Mouse (Mus musculus) layer of hippocampus, adult 2 months (tissue): ENCODE data around the gene Gm364. TPM values are rescaled to one million over a fixed set of nuclear protein-coding genes. Genes with fewer than 3 reads are reported as not detected.

ENCODE experiments used
- DNase-seq, 2 experiments: peaks; one replicate each; pipeline ENCODE4 v3.0.0; 2022; ENCODE audit warnings: low spot score in 2 of 2
- H3K27ac ChIP-seq: fragments of 200-600 bp; 2 replicates; pipeline ENCODE4 v1.8.1; 2022
- H3K4me3 ChIP-seq: fragments of 200-600 bp; 2 replicates; pipeline ENCODE4 v1.8.1; 2022; ENCODE audit warnings: mild to moderate bottlenecking
- CTCF ChIP-seq: fragments of 200-600 bp; conservative IDR thresholded peaks from 2 replicates; pipeline ENCODE4 v1.8.1; 2022; ENCODE audit warnings: antibody characterized with exemption, mild to moderate bottlenecking, moderate library complexity
- total RNA-seq, 2 experiments: library from RNA; stranded (reverse); gene quantifications; 2 replicates each; pipeline ENCODE4 v1.2.3; 2021

Gm364 gene
- total RNA-seq, 2 experiments from 2014 or later, result not detected

- no peak overlapping the region for H3K27ac ChIP-seq
- peak; percentile 83 for TF ChIP-seq CTCF
- no peak overlapping the region for H3K4me3 ChIP-seq
- peak; percentile 2 to 10 for DNase-seq
Observed at GRCm38 (mm10) chrX:57431610-57432009, 22.7 kb downstream of the Gm364 start.

- no peak overlapping the region for H3K4me3 ChIP-seq
- no peak overlapping the region for H3K27ac ChIP-seq
- no peak for TF ChIP-seq CTCF
- DNase-seq, result no peak
Observed at GRCm38 (mm10) chrX:57433897-57434296, 24.9 kb downstream of the Gm364 start.

- no peak for DNase-seq
- no peak within 1 kb of the TSS for H3K27ac ChIP-seq
- H3K4me3 ChIP-seq, result peak within 1 kb of the TSS; percentile 46
- no peak for TF ChIP-seq CTCF
Observed at GRCm38 (mm10) chrX:57503634-57504033, 94.7 kb downstream of the Gm364 start, which contains the start of gene Gpr101. Gpr101 (minus strand) TSS chrX:57503757.

GRCm38 (mm10) chrX:57506247-57506646 lies 97.3 kb downstream of the Gm364 start:
- Histone ChIP-seq H3K4me3 (no peak overlapping the region), H3K27ac (no peak overlapping the region)
- no peak for TF ChIP-seq CTCF
- no peak for DNase-seq

GRCm38 (mm10) chrX:57521117-57522095 lies 112.5 kb downstream of the Gm364 start:
- H3K4me3 ChIP-seq, result peak overlapping the region; percentile 36
- DNase-seq, result peak in 1 of 2 experiments; percentile 13
- TF ChIP-seq CTCF, result peak; percentile 61

More at GRCm38 (mm10) chrX:57521117-57522095, 112.5 kb downstream of the Gm364 start:
- H3K27ac ChIP-seq, result peak overlapping the region; percentile 80

Other genes with a start within 250 kb of the Gm364 start
- gene Cd40lg, start 197.0 kb upstream of the Gm364 start, total RNA-seq, result not detected
- gene Arhgef6, start 70.4 kb upstream of the Gm364 start, total RNA-seq, result 10 to 100 TPM; 31.3 to 39.4 TPM
- 10 to 100 TPM; 67.3 to 75.9 TPM for gene Rbmx, start 16.1 kb upstream of the Gm364 start, total RNA-seq
- 1 to 10 TPM; 3.6 to 4.5 TPM for gene Gpr101, start 94.6 kb downstream of the Gm364 start, total RNA-seq